Mouse (Mus musculus) forebrain, embryonic 11.5 days (tissue): ENCODE results near the gene Mcur1. TPM values are rescaled to one million over a fixed set of nuclear protein-coding genes. Genes with fewer than 3 reads are reported as not detected.
A peak's percentile ranks its signal among the peaks of the same experiment; 100 is the strongest.

ENCODE experiments used
- ATAC-seq: fragments of 200-750 bp; cut with Nextera tagmentation; replicated peaks from 2 replicates; pipeline ENCODE4 v1.8.0; 2017; ENCODE audit warnings: moderate TSS enrichment; ENCODE audit not compliant: low FRiP score
- DNase-seq: peaks from one replicate; pipeline ENCODE4 v3.0.0-alpha.2; 2017; ENCODE audit warnings: low spot score
- H3K27ac ChIP-seq: fragments of 300-500 bp; sonication (generic); 2 replicates; pipeline ENCODE4 v1.5.1; 2014; ENCODE audit warnings: low read depth, low read length
- H3K27me3 ChIP-seq: fragments of 300-500 bp; sonication (generic); 2 replicates; pipeline ENCODE4 v1.6.1; 2014; ENCODE audit warnings: mild to moderate bottlenecking, low read length, mixed read lengths; ENCODE audit not compliant: control insufficient read depth, insufficient read depth
- H3K36me3 ChIP-seq: fragments of 300-500 bp; sonication (generic); 2 replicates; pipeline ENCODE4 v1.6.1; 2014; ENCODE audit warnings: mild to moderate bottlenecking, low read length, moderate library complexity, mixed read lengths; ENCODE audit not compliant: control insufficient read depth, insufficient read depth
- H3K4me1 ChIP-seq: fragments of 300-500 bp; sonication (generic); replicated peaks from 2 replicates; pipeline ENCODE4 v1.6.1; 2014; ENCODE audit warnings: low read length, mixed read lengths; ENCODE audit not compliant: control insufficient read depth, insufficient read depth
- H3K4me2 ChIP-seq: fragments of 300-500 bp; sonication (generic); 2 replicates; pipeline ENCODE4 v1.6.1; 2014; ENCODE audit warnings: low read depth, mild to moderate bottlenecking, low read length, moderate library complexity, mixed read lengths; ENCODE audit not compliant: severe bottlenecking
- H3K4me3 ChIP-seq: fragments of 300-500 bp; sonication (generic); 2 replicates; pipeline ENCODE4 v1.5.1; 2014; ENCODE audit warnings: low read depth, low read length
- H3K9ac ChIP-seq: fragments of 300-500 bp; sonication (generic); 2 replicates; pipeline ENCODE4 v1.6.1; 2014; ENCODE audit warnings: low read length
- H3K9me3 ChIP-seq: fragments of 300-500 bp; sonication (generic); 2 replicates; pipeline ENCODE4 v1.6.1; 2016; ENCODE audit warnings: low read length, mixed read lengths; ENCODE audit not compliant: control insufficient read depth
- WGBS: fragments of 180-500 bp; shearing (Covaris S2); extraction: QIAGEN DNeasy Blood & Tissue Kit; methylation state at CpG from one replicate; pipeline ENCODE4 v1.1.7; 2014; 5-methylcytosine and 5-hydroxymethylcytosine counted together
- polyA plus RNA-seq: library from polyadenylated mRNA; unstranded; fragments of >200 nt; fragmentation: Nextera tagmentation; extraction: Ambion mirVana; gene quantifications from 2 replicates; pipeline ENCODE4 v1.2.1, GENCODE M21; 2014

Gene Mcur1
- polyA plus RNA-seq, 1 experiment from 2014 or later = 12.9 TPM

GRCm38 (mm10) chr13:43530129-43530831 lies 29.7 kb downstream of the Mcur1 start:
- peak overlapping the region; percentile 36; the same call in 1 of the 2 replicates for H3K4me2 ChIP-seq
- ATAC-seq = no peak
- WGBS = 58% methylated on average over 14 of the region's 14 CpGs
- H3K4me1 ChIP-seq = peaks cover 24% of the 10 kb centered on the region
- H3K36me3 ChIP-seq = no peaks in the 10 kb centered on the region
- H3K4me3 ChIP-seq = no peak overlapping the region
- H3K27ac ChIP-seq = peak overlapping the region; percentile 80; the same call in 1 of the 2 replicates
- no peaks in the 10 kb centered on the region for H3K27me3 ChIP-seq
- H3K9ac ChIP-seq = no peak overlapping the region; the same call in 1 of the 2 replicates
- H3K9me3 ChIP-seq = no peaks in the 10 kb centered on the region
- no peak for DNase-seq

GRCm38 (mm10) chr13:43526289-43526688 lies 33.7 kb downstream of the Mcur1 start:
- no peak overlapping the region for H3K4me2 ChIP-seq
- H3K27ac ChIP-seq = no peak overlapping the region
- H3K4me1 ChIP-seq = peaks cover 12% of the 10 kb centered on the region
- no peak for ATAC-seq
- H3K9me3 ChIP-seq = no peaks in the 10 kb centered on the region
- no peaks in the 10 kb centered on the region for H3K36me3 ChIP-seq
- 85% methylated on average over 5 of the region's 5 CpGs for WGBS
- H3K9ac ChIP-seq = no peak overlapping the region
- no peak overlapping the region for H3K4me3 ChIP-seq
- DNase-seq = no peak
- no peaks in the 10 kb centered on the region for H3K27me3 ChIP-seq

GRCm38 (mm10) chr13:43525363-43526134 lies 34.4 kb downstream of the Mcur1 start:
- no peak for ATAC-seq
- 52% methylated on average over 16 of the region's 16 CpGs for WGBS
- H3K9ac ChIP-seq = no peak overlapping the region

GRCm38 (mm10) chr13:43524491-43525362 lies 35.3 kb downstream of the Mcur1 start:
- Histone ChIP-seq H3K4me2 (no peak overlapping the region), H3K27me3 (no peaks in the 10 kb centered on the region), H3K4me1 (peaks cover 3% of the 10 kb centered on the region; the same call in 1 of the 2 replicates), H3K36me3 (no peaks in the 10 kb centered on the region), H3K9ac (no peak overlapping the region), H3K9me3 (no peaks in the 10 kb centered on the region), H3K27ac (no peak overlapping the region), H3K4me3 (no peak overlapping the region)
- 75% methylated on average over 16 of the region's 16 CpGs for WGBS
- no peak for ATAC-seq
- DNase-seq = no peak

More at GRCm38 (mm10) chr13:43525363-43526134, 34.4 kb downstream of the Mcur1 start:
- no peaks in the 10 kb centered on the region for H3K9me3 ChIP-seq
- peaks cover 8% of the 10 kb centered on the region for H3K4me1 ChIP-seq
- peak overlapping the region; percentile 18; the same call in 1 of the 2 replicates for H3K27ac ChIP-seq
- no peak for DNase-seq
- H3K4me2 ChIP-seq = no peak overlapping the region
- H3K27me3 ChIP-seq = no peaks in the 10 kb centered on the region
- no peaks in the 10 kb centered on the region for H3K36me3 ChIP-seq
- H3K4me3 ChIP-seq = no peak overlapping the region

- no peaks in the 10 kb centered on the region for H3K9me3 ChIP-seq
- ATAC-seq (no peak), DNase-seq (no peak)
- no peaks in the 10 kb centered on the region for H3K36me3 ChIP-seq
- H3K4me3 ChIP-seq = no peak overlapping the region
- H3K4me1 ChIP-seq = peaks cover 3% of the 10 kb centered on the region; the same call in 1 of the 2 replicates
- 59% methylated on average over 7 of the region's 7 CpGs for WGBS
- H3K9ac ChIP-seq = no peak overlapping the region
- no peaks in the 10 kb centered on the region for H3K27me3 ChIP-seq
- no peak overlapping the region for H3K4me2 ChIP-seq
- H3K27ac ChIP-seq = no peak overlapping the region
Measured at GRCm38 (mm10) chr13:43523906-43524480, 36.0 kb downstream of the Mcur1 start.

- H3K9ac ChIP-seq = no peak overlapping the region
- DNase-seq = no peak
- no peak overlapping the region for H3K4me3 ChIP-seq
- no peaks in the 10 kb centered on the region for H3K9me3 ChIP-seq
- no peaks in the 10 kb centered on the region for H3K36me3 ChIP-seq
- ATAC-seq = no peak
- no peak overlapping the region for H3K4me2 ChIP-seq
- WGBS = 94% methylated on average over 5 of the region's 5 CpGs
- no peaks in the 10 kb centered on the region for H3K27me3 ChIP-seq
- H3K27ac ChIP-seq = no peak overlapping the region
- peaks cover 3% of the 10 kb centered on the region; the same call in 1 of the 2 replicates for H3K4me1 ChIP-seq
Measured at GRCm38 (mm10) chr13:43521940-43522339, 38.1 kb downstream of the Mcur1 start.

GRCm38 (mm10) chr13:43519251-43519650 lies 40.7 kb downstream of the Mcur1 start:
- Histone ChIP-seq H3K27me3 (no peaks in the 10 kb centered on the region), H3K4me1 (no peaks in the 10 kb centered on the region; the same call in 1 of the 2 replicates), H3K9me3 (no peaks in the 10 kb centered on the region), H3K9ac (no peak overlapping the region), H3K4me3 (no peak overlapping the region), H3K36me3 (no peaks in the 10 kb centered on the region), H3K4me2 (no peak overlapping the region), H3K27ac (no peak overlapping the region)
- ATAC-seq (no peak), DNase-seq (no peak)
- WGBS = 80% methylated on average over 6 of the region's 6 CpGs

- Histone ChIP-seq H3K36me3 (no peaks in the 10 kb centered on the region), H3K27ac (no peak overlapping the region), H3K9ac (no peak overlapping the region), H3K4me2 (no peak overlapping the region), H3K27me3 (no peaks in the 10 kb centered on the region), H3K4me1 (no peaks in the 10 kb centered on the region), H3K4me3 (no peak overlapping the region), H3K9me3 (no peaks in the 10 kb centered on the region)
- ATAC-seq (no peak), DNase-seq (no peak)
- WGBS = 77% methylated on average over 8 of the region's 8 CpGs
Measured at GRCm38 (mm10) chr13:43517371-43517770, 42.6 kb downstream of the Mcur1 start.
